Mouse (Mus musculus) liver, postnatal 0 days (tissue): ENCODE results near the gene Prkcb. TPM values are rescaled to one million over a fixed set of nuclear protein-coding genes. Genes with fewer than 3 reads are reported as not detected.

ENCODE experiments used
- ATAC-seq: fragments of 200-750 bp; cut with Nextera tagmentation; 2 replicates; pipeline ENCODE4 v1.8.0; 2017; ENCODE audit warnings: mild to moderate bottlenecking, moderate library complexity
- DNase-seq: peaks from one replicate; pipeline ENCODE4 v3.0.0-alpha.2; 2016
- H3K27ac ChIP-seq: fragments of 300-500 bp; sonication (generic); 2 replicates; pipeline ENCODE4 v1.5.1; 2014; ENCODE audit warnings: antibody characterized with exemption, moderate library complexity, mild to moderate bottlenecking, low read depth
- H3K27me3 ChIP-seq: fragments of 300-500 bp; sonication (generic); 2 replicates; pipeline ENCODE4 v1.6.1; 2014; ENCODE audit warnings: low read length, control low read depth, mixed read lengths; ENCODE audit not compliant: insufficient read depth
- H3K36me3 ChIP-seq: fragments of 300-500 bp; sonication (generic); replicated peaks from 2 replicates; pipeline ENCODE4 v1.6.1; 2014; ENCODE audit warnings: mild to moderate bottlenecking, control low read depth, low read length, moderate library complexity, mixed read lengths; ENCODE audit not compliant: insufficient read depth
- H3K4me1 ChIP-seq: fragments of 300-500 bp; sonication (generic); 2 replicates; pipeline ENCODE4 v1.6.1; 2014; ENCODE audit warnings: antibody characterized with exemption, mild to moderate bottlenecking, control low read depth; ENCODE audit not compliant: insufficient read depth
- H3K4me2 ChIP-seq: fragments of 300-500 bp; sonication (generic); 2 replicates; pipeline ENCODE4 v1.6.1; 2014; ENCODE audit warnings: low read depth, mild to moderate bottlenecking, low read length, moderate library complexity, mixed read lengths
- H3K4me3 ChIP-seq: fragments of 300-500 bp; sonication (generic); 2 replicates; pipeline ENCODE4 v1.5.1; 2014; ENCODE audit warnings: low read depth, low read length
- H3K9ac ChIP-seq: fragments of 300-500 bp; sonication (generic); replicated peaks from 2 replicates; pipeline ENCODE4 v1.6.1; 2014; ENCODE audit warnings: mild to moderate bottlenecking, moderate library complexity
- H3K9me3 ChIP-seq: fragments of 300-500 bp; sonication (generic); 2 replicates; pipeline ENCODE4 v1.6.1; 2016; ENCODE audit warnings: mild to moderate bottlenecking, control low read depth, low read length, mixed read lengths
- CTCF ChIP-seq: sonication (generic); IDR thresholded peaks from 2 replicates; pipeline ENCODE4 v1.5.1; 2016; ENCODE audit warnings: antibody characterized with exemption, low read depth
- EP300 ChIP-seq: IDR thresholded peaks from 2 replicates; pipeline ENCODE4 v1.6.1; 2016; ENCODE audit warnings: antibody characterized with exemption, low read depth, mild to moderate bottlenecking
- WGBS: fragments of 180-500 bp; shearing (Covaris S2); extraction: QIAGEN DNeasy Blood & Tissue Kit; methylation state at CpG from one replicate; pipeline ENCODE4 v1.1.7; 2014; ENCODE audit not compliant: insufficient replicate concordance; 5-methylcytosine and 5-hydroxymethylcytosine counted together
- polyA plus RNA-seq: library from polyadenylated mRNA; unstranded; fragments of >200 nt; fragmentation: Nextera tagmentation; extraction: Ambion mirVana; gene quantifications from 2 replicates; pipeline ENCODE4 v1.2.1, GENCODE M21; 2015

The Prkcb gene
- polyA plus RNA-seq, 1 experiment from 2014 or later = 8.1 TPM

DNA sequence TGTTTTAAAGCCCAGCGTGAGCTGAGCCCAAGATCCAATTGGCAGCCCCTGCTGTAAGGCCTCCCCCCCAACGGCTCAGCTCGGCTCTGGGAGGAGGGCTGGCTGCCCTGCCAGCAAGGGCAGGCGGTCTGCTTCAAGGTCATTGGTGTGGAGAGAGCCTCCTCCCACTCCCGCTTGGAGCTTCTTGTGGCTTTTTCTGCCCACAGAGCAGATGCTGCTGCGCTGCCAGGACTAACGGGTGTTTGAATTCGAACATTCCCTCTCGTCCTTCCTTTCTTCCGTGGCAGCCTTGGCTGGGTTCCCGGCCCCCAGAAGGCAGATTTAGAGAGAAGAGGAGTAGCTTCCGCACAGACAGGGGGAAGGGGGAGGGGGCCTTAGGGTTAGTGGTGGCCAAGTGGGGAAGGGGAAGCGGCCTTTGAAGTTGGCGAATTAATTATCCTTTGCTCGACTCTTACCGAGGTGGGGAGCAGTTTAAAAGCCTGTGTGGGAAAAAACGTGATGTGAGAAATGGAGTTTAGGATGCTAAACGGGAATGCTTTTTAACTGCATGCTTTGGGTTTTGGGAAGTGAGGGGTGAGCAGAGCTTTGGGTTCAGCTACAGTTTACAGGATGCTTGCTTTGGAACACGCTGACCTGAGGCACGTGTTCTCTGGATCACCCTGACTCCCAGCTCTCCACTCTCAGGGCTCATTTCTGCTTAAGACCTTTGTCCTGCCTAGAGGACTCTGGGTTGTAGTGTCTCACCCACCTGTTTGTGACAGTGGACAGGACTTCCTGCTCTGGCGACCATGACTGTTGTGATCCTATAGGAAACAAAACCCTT, 116.2 kb downstream of the Prkcb start:
- no peak for TF ChIP-seq CTCF
- TF ChIP-seq EP300 = no peak
- no peaks in the 10 kb centered on the region for H3K36me3 ChIP-seq
- peak overlapping the region; percentile 53 for H3K4me2 ChIP-seq
- WGBS = 5% methylated on average over 21 of the region's 21 CpGs
- peak; percentile 29 for DNase-seq
- ATAC-seq = peak; percentile 63; the same call in 1 of the 2 replicates
- no peak overlapping the region for H3K4me3 ChIP-seq
- H3K9me3 ChIP-seq = no peaks in the 10 kb centered on the region
- H3K9ac ChIP-seq = no peak overlapping the region
- H3K27ac ChIP-seq = peak overlapping the region; percentile 67
- no peaks in the 10 kb centered on the region for H3K27me3 ChIP-seq
- H3K4me1 ChIP-seq = peaks cover 17% of the 10 kb centered on the region

DNA sequence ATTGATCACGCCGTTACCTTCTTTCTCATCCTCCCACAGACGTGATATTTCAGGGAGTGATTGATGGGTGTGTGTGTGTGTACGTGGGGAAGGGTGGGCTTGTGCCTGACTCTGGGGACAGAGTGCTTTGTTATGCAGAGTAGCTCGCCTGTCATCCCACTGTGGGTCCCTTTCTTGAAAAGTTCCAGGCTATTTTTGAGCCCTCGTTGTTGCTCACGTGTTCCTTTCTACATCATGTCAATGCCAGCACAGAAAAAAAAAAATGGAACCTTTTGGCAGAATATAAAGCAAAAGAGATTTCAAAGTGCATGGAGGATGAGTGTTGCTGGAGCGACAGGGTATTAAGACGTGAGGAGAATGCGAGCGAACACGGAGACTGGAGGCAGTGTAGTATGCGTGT, 118.1 kb downstream of the Prkcb start:
- Histone ChIP-seq H3K4me3 (no peak overlapping the region), H3K9me3 (no peaks in the 10 kb centered on the region), H3K9ac (no peak overlapping the region), H3K27me3 (no peaks in the 10 kb centered on the region), H3K4me1 (peaks cover 14% of the 10 kb centered on the region), H3K27ac (no peak overlapping the region), H3K36me3 (no peaks in the 10 kb centered on the region), H3K4me2 (no peak overlapping the region)
- DNase-seq (no peak), ATAC-seq (no peak)
- 73% methylated on average over 13 of the region's 13 CpGs for WGBS
- TF ChIP-seq EP300 (no peak), CTCF (no peak)

DNA sequence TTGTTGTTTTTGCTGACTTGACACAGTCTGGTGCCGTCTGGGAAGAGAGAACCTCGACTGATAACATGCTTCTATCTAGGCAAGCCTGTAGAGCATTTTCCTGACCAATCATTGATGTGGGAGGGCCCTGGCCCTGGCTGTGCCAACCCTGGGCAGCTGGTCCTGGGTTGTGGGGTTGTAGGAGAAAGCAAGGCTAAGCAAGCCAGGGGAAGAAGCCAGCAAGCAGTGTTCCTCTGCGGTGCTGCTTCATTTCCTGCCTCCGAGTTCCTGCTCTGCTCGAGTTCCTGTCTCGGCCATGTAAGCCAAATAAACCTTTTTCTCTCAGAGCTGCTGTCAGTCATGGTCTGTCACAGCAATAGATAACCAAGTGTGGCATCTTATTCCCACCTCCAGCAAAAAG, 121.4 kb downstream of the Prkcb start:
- H3K36me3 ChIP-seq = no peaks in the 10 kb centered on the region

DNA sequence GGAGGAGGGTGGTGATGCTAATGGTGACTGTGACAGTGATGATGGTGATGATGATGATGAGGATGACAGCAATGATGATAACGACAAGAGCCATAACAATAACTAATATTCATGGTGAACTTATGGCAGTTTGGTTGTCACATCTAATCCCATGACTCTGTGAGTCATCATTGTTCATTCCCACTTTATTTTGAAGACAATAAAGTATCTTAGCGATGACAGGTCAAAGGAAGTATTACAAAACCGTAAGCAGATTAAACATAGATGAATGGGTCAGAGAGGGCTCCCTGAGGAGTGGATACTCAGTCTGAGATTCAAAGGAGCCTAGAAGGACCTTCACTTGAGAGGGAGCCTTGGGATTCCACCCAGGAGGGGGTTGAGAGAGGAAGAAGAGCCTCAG, 122.3 kb downstream of the Prkcb start:
- no peak overlapping the region for H3K27ac ChIP-seq
- no peaks in the 10 kb centered on the region for H3K36me3 ChIP-seq
- H3K9me3 ChIP-seq = no peaks in the 10 kb centered on the region
- H3K9ac ChIP-seq = no peak overlapping the region
- H3K4me2 ChIP-seq = no peak overlapping the region
- H3K4me1 ChIP-seq = peaks cover 3% of the 10 kb centered on the region; the same call in 1 of the 2 replicates
- no peak for ATAC-seq
- 75% methylated on average over 3 of the region's 3 CpGs for WGBS
- DNase-seq = no peak
- no peak for TF ChIP-seq EP300
- TF ChIP-seq CTCF = no peak
- no peaks in the 10 kb centered on the region for H3K27me3 ChIP-seq
- no peak overlapping the region for H3K4me3 ChIP-seq

More for the DNA sequence above, 121.4 kb downstream of the Prkcb start:
- Histone ChIP-seq H3K4me1 (peaks cover 7% of the 10 kb centered on the region), H3K9me3 (no peaks in the 10 kb centered on the region), H3K9ac (no peak overlapping the region), H3K4me2 (no peak overlapping the region), H3K27ac (peak overlapping the region; percentile 49), H3K27me3 (no peaks in the 10 kb centered on the region), H3K4me3 (no peak overlapping the region)
- DNase-seq = no peak
- no peak for TF ChIP-seq CTCF
- no peak for ATAC-seq
- 33% methylated on average over 6 of the region's 6 CpGs for WGBS

DNA sequence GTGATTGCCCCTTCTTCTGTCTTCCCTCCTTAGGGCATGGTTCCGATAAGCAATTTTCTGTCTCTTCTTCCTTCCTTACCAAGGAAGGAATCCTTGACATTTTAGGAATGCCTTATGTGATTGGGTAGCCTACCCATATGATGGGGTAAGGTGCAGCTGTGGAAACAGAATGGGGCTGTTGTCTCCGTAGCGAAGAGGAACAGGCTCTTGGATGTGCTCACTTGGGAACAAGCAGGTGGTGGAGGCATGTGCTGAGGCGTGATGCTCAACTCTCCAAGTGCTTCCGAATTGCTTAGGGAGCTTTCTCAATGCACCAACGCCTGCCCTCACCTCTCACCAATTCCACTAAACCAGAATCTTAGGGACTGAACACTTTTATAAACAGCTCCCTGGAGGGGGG, 124.7 kb downstream of the Prkcb start:
- H3K36me3 ChIP-seq = no peaks in the 10 kb centered on the region
- H3K4me2 ChIP-seq = no peak overlapping the region
- ATAC-seq (no peak), DNase-seq (no peak)
- H3K9me3 ChIP-seq = no peaks in the 10 kb centered on the region
- TF ChIP-seq CTCF = no peak
- 71% methylated on average over 6 of the region's 6 CpGs for WGBS
- H3K4me1 ChIP-seq = 0 out of 2 replicates have a peak, but pooled peaks cover 3% of the 10 kb centered on the region
- no peaks in the 10 kb centered on the region for H3K27me3 ChIP-seq
- no peak overlapping the region for H3K9ac ChIP-seq
- H3K27ac ChIP-seq = no peak overlapping the region
- no peak overlapping the region for H3K4me3 ChIP-seq

DNA sequence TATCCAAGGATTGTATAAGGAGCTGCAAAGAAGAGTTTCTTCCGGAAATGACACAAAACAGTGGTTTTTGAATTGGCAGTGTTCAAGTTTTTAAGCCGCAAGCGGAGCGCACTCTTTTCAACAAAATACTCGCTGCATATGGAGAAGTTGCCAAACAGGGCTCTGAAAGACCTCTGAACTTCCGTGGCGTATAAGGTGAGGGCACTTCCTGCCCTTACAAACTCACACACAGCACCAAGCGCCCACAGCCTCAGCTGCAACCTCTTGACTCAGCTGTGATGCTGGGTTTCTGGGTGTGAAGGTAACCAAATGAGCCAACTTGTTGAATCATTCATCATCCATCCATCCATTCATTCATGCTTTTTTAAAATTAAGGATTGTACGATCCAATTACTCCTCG, 125.6 kb downstream of the Prkcb start:
- no peak for DNase-seq
- ATAC-seq = no peak
- Histone ChIP-seq H3K27ac (no peak overlapping the region), H3K9me3 (no peaks in the 10 kb centered on the region), H3K9ac (no peak overlapping the region), H3K4me1 (0 out of 2 replicates have a peak, but pooled peaks cover 3% of the 10 kb centered on the region), H3K4me3 (no peak overlapping the region), H3K4me2 (no peak overlapping the region), H3K36me3 (no peaks in the 10 kb centered on the region), H3K27me3 (no peaks in the 10 kb centered on the region)
- TF ChIP-seq CTCF = no peak
- no peak for TF ChIP-seq EP300
- 64% methylated on average over 10 of the region's 10 CpGs for WGBS
